Mouse (Mus musculus) heart, postnatal 0 days (tissue): ENCODE measurements around the gene Epha2.

ENCODE experiments used
- CTCF ChIP-seq: IDR thresholded peaks from 2 replicates; pipeline ENCODE4 v1.5.1; 2016; ENCODE audit warnings: antibody characterized with exemption, control low read depth, low read depth
- EP300 ChIP-seq: IDR thresholded peaks from 2 replicates; pipeline ENCODE4 v1.6.1; 2016; ENCODE audit warnings: antibody characterized with exemption, low read depth

- TF ChIP-seq CTCF (no peak), EP300 (no peak)
Measured at GRCm38 (mm10) chr4:141353868-141354267, 52.8 kb downstream of the Epha2 start.
